Mouse (Mus musculus) forebrain, embryonic 16.5 days (tissue): Measurements from ENCODE around the gene Crhr1. TPM values are rescaled to one million over a fixed set of nuclear protein-coding genes. Genes with fewer than 3 reads are reported as not detected.

ENCODE experiments used
- ATAC-seq: fragments of 200-750 bp; cut with Nextera tagmentation; 2 replicates; pipeline ENCODE4 v1.8.0; 2017; ENCODE audit warnings: mild to moderate bottlenecking, moderate library complexity
- H3K27ac ChIP-seq: fragments of 300-500 bp; sonication (generic); 2 replicates; pipeline ENCODE4 v1.5.1; 2014; ENCODE audit warnings: low read length, control low read depth
- H3K27me3 ChIP-seq: fragments of 300-500 bp; sonication (generic); replicated peaks from 2 replicates; pipeline ENCODE4 v1.6.1; 2014; ENCODE audit warnings: low read length; ENCODE audit not compliant: control insufficient read depth, insufficient read depth
- H3K36me3 ChIP-seq: fragments of 300-500 bp; sonication (generic); 2 replicates; pipeline ENCODE4 v1.6.1; 2014; ENCODE audit not compliant: control insufficient read depth, insufficient read depth
- H3K4me1 ChIP-seq: fragments of 300-500 bp; sonication (generic); replicated peaks from 2 replicates; pipeline ENCODE4 v1.6.1; 2014; ENCODE audit warnings: low read length; ENCODE audit not compliant: control insufficient read depth, insufficient read depth
- H3K4me2 ChIP-seq: fragments of 300-500 bp; sonication (generic); 2 replicates; pipeline ENCODE4 v1.6.1; 2014; ENCODE audit warnings: mild to moderate bottlenecking, low read length, control low read depth
- H3K4me3 ChIP-seq: fragments of 300-500 bp; sonication (generic); replicated peaks from 2 replicates; pipeline ENCODE4 v1.5.1; 2014; ENCODE audit warnings: mild to moderate bottlenecking, low read length, control low read depth
- H3K9ac ChIP-seq: fragments of 300-500 bp; sonication (generic); replicated peaks from 2 replicates; pipeline ENCODE4 v1.6.1; 2014; ENCODE audit warnings: low read depth, low read length, control low read depth
- H3K9me3 ChIP-seq: fragments of 300-500 bp; sonication (generic); 2 replicates; pipeline ENCODE4 v1.6.1; 2016; ENCODE audit warnings: low read length; ENCODE audit not compliant: control insufficient read depth
- WGBS: fragments of 180-500 bp; shearing (Covaris S2); extraction: QIAGEN DNeasy Blood & Tissue Kit; methylation state at CpG from one replicate; pipeline ENCODE4 v1.1.7; 2014; 5-methylcytosine and 5-hydroxymethylcytosine counted together
- polyA plus RNA-seq: library from polyadenylated mRNA; unstranded; fragments of >200 nt; fragmentation: Nextera tagmentation; extraction: Ambion mirVana; gene quantifications from 2 replicates; pipeline ENCODE4 v1.2.1, GENCODE M21; 2015

Crhr1 gene
- polyA plus RNA-seq, 1 experiment from 2014 or later = 6.3 TPM

- Histone ChIP-seq H3K27ac (no peak overlapping the region), H3K36me3 (no peaks in the 10 kb centered on the region), H3K4me3 (no peak overlapping the region), H3K27me3 (peaks cover 19% of the 10 kb centered on the region), H3K4me2 (no peak overlapping the region), H3K9ac (no peak overlapping the region), H3K9me3 (no peaks in the 10 kb centered on the region), H3K4me1 (peaks cover 22% of the 10 kb centered on the region)
- ATAC-seq = no peak
- 58% methylated on average over 5 of the region's 5 CpGs for WGBS
These were observed 3.2 kb upstream of the Crhr1 start for GRCm38 (mm10) chr11:104129466-104129865.

DNA sequence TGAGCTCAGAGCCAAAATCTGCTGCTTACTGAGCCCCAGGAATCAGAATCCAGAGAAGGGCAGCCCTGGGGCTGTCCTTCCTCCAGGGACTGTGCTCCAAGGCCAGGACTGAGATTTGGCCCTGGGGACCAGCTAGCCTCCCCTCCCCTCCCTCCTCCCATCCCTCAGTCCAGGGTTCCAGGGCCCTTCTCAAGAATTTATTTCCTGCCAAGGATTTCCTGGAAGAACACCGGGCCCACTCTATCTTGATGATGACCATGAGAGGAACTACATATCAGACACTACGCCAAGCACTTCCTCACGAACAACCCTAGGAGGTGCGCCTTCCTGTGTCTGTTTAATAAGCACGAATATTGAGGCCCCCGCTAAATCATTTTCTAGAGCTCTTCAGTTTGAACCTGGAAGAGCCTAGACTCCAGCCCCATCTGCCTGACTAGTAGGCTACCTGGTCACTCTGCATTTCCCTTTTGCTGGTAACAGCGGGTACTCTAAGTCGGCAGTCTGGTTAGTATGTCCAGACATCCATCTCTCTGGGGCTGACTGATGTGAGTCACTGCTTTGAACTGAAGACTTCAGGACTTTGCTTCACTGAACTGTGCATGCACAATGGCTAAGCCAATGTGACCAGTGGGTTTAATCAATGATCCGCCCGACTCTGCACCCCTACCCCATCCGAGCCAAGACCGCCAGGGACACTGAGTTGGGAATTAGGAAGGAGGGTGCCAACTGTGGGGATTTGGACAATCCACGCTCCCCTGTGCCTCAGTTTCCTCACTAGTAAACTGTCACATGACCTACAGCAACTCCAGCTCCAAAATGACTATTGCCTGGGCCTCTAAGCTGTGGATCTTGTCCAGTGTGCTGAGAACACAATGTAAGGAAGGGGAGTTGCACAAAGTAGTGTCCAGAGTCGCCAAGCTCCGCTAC is 1.7 kb upstream of the Crhr1 start:
- no peak overlapping the region for H3K4me2 ChIP-seq
- no peak overlapping the region for H3K27ac ChIP-seq
- peaks cover 22% of the 10 kb centered on the region for H3K27me3 ChIP-seq
- no peak overlapping the region for H3K9ac ChIP-seq
- no peaks in the 10 kb centered on the region for H3K9me3 ChIP-seq
- no peak overlapping the region for H3K4me3 ChIP-seq
- 78% methylated on average over 15 of the region's 15 CpGs for WGBS
- H3K4me1 ChIP-seq = peaks cover 19% of the 10 kb centered on the region
- no peaks in the 10 kb centered on the region for H3K36me3 ChIP-seq
- no peak for ATAC-seq

- under 1% methylated on average over 21 of the region's 21 CpGs for WGBS
- peaks cover 19% of the 10 kb centered on the region for H3K4me1 ChIP-seq
- H3K9me3 ChIP-seq = no peaks in the 10 kb centered on the region
- H3K36me3 ChIP-seq = no peaks in the 10 kb centered on the region
- H3K4me3 ChIP-seq = peak overlapping the region; percentile 70
- peaks cover 23% of the 10 kb centered on the region for H3K27me3 ChIP-seq
- ATAC-seq = peak; percentile 44; the same call in 1 of the 2 replicates
- H3K9ac ChIP-seq = peak overlapping the region; percentile 81
- peak overlapping the region; percentile 93 for H3K4me2 ChIP-seq
- H3K27ac ChIP-seq = no peak overlapping the region
These were observed 899 bp upstream of the Crhr1 start for GRCm38 (mm10) chr11:104131756-104132155.

GRCm38 (mm10) chr11:104133442-104133983 is 858 bp downstream of the Crhr1 start:
- Histone ChIP-seq H3K9ac (peak overlapping the region; percentile 81), H3K4me2 (peak overlapping the region; percentile 93), H3K27ac (no peak overlapping the region), H3K27me3 (peaks cover 23% of the 10 kb centered on the region), H3K4me1 (peaks cover 19% of the 10 kb centered on the region), H3K9me3 (no peaks in the 10 kb centered on the region), H3K36me3 (no peaks in the 10 kb centered on the region), H3K4me3 (peak overlapping the region; percentile 70)
- ATAC-seq = no peak
- WGBS = under 1% methylated on average over 47 of the region's 47 CpGs

GRCm38 (mm10) chr11:104138976-104139375 is 6.3 kb downstream of the Crhr1 start:
- Histone ChIP-seq H3K9ac (no peak overlapping the region), H3K27me3 (peaks cover 7% of the 10 kb centered on the region), H3K36me3 (no peaks in the 10 kb centered on the region), H3K4me2 (no peak overlapping the region), H3K4me3 (no peak overlapping the region), H3K9me3 (no peaks in the 10 kb centered on the region), H3K4me1 (peaks cover under 1% of the 10 kb centered on the region), H3K27ac (no peak overlapping the region)
- WGBS = 71% methylated on average over 3 of the region's 3 CpGs
- ATAC-seq = no peak

DNA sequence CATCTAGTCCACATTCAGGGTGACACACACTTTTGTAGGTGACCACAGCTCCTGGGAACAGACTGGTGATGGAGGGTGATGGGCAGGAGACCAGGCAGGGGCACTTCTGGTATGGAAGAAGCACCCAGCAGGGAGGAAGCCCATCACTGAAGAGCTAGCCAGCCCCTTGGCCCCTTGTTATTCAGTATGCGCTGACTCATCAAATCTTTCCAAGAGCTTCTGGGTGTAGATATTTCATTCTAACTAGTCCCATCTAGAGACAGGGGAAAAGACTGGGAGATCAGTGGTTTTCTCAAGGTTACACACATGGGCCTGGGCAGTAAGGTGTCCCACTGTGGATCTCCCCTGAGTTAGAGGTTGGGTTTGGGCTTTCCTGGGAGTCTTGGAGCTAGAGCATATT is 12.3 kb downstream of the Crhr1 start:
- WGBS = 93% methylated on average over 1 of the region's 1 CpGs
- no peak for ATAC-seq

GRCm38 (mm10) chr11:104148787-104149186 is 16.1 kb downstream of the Crhr1 start:
- H3K4me3 ChIP-seq = no peak overlapping the region
- ATAC-seq = no peak
- no peak overlapping the region for H3K27ac ChIP-seq
- H3K9me3 ChIP-seq = no peaks in the 10 kb centered on the region
- no peak overlapping the region for H3K4me2 ChIP-seq
- H3K36me3 ChIP-seq = no peaks in the 10 kb centered on the region
- H3K9ac ChIP-seq = no peak overlapping the region
- 64% methylated on average over 7 of the region's 7 CpGs for WGBS
- no peaks in the 10 kb centered on the region for H3K4me1 ChIP-seq
- H3K27me3 ChIP-seq = no peaks in the 10 kb centered on the region

More for the DNA sequence above, 12.3 kb downstream of the Crhr1 start:
- H3K36me3 ChIP-seq = no peaks in the 10 kb centered on the region
- H3K4me1 ChIP-seq = no peaks in the 10 kb centered on the region
- no peak overlapping the region for H3K27ac ChIP-seq
- no peaks in the 10 kb centered on the region for H3K27me3 ChIP-seq
- no peak overlapping the region for H3K4me3 ChIP-seq
- no peak overlapping the region for H3K9ac ChIP-seq
- no peak overlapping the region for H3K4me2 ChIP-seq
- H3K9me3 ChIP-seq = no peaks in the 10 kb centered on the region

DNA sequence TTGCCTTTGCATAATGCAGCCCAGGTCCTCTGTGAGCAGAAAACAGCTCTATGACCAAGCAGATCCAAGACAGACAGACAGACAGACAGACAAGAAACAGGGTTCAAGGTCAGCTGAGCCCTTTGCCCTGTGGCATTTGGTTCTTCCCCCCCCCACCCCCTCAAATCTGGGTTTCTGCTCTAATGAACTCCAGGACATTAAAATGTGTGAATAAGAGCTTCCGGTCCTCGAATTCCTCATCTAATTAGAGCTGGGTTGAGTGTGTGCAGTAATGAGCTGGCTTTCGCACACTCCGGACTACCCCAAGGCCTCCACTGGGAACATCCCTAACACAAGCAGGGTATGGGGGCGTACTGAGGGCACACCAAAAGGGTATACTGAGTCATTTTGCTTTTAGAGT is 18.3 kb downstream of the Crhr1 start:
- H3K4me2 ChIP-seq = no peak overlapping the region
- no peaks in the 10 kb centered on the region for H3K27me3 ChIP-seq
- H3K36me3 ChIP-seq = no peaks in the 10 kb centered on the region
- no peaks in the 10 kb centered on the region for H3K4me1 ChIP-seq
- WGBS = 20% methylated on average over 5 of the region's 5 CpGs
- H3K27ac ChIP-seq = no peak overlapping the region
- H3K9me3 ChIP-seq = no peaks in the 10 kb centered on the region
- no peak overlapping the region for H3K9ac ChIP-seq
- no peak overlapping the region for H3K4me3 ChIP-seq
- no peak for ATAC-seq

- H3K36me3 ChIP-seq = no peaks in the 10 kb centered on the region
- H3K9ac ChIP-seq = no peak overlapping the region
- WGBS = 64% methylated on average over 4 of the region's 4 CpGs
- no peak overlapping the region for H3K4me2 ChIP-seq
- H3K27ac ChIP-seq = no peak overlapping the region
- H3K4me3 ChIP-seq = no peak overlapping the region
- no peak for ATAC-seq
- H3K9me3 ChIP-seq = no peaks in the 10 kb centered on the region
- H3K4me1 ChIP-seq = peaks cover 14% of the 10 kb centered on the region
- no peaks in the 10 kb centered on the region for H3K27me3 ChIP-seq
These were observed 21.7 kb downstream of the Crhr1 start for GRCm38 (mm10) chr11:104154332-104154731.
